22 mouse cellular contexts compared by ENCODE assay signal in the genomic region with DNA sequence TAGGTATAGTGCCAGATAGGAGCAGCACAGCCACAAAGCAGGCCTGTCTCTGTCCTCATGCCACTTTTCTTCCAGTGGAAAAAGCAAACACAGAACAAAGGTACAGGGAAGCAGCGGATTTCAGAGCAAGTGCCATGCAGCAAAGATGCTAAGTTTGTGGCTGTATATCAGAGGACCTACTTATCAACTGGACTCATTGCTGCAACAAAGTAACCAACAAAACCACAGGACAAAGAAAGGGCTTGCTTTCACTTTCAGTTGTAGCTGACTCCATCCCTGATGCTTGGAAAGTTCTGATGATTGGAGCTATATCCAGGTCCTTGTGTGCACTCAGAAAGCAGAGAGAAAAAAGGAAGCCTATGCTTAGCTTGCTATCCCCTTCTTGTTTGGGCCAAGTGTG.
DNase-seq lines count a peak whose midpoint lies in the region; TF ChIP-seq lines count a peak whose summit lies in the region.
"Had no signal": no experiment of that assay in that cellular context is flagged by ENCODE, and none has a peak within 500 bp of the region (broad histone marks: within the 10 kb centered on the region; RNA-seq: fewer than 3 reads in every experiment).

No protein-coding gene starts in this region.

- no peak for TF ChIP-seq CTCF in kidney, adult 2 months (conservative IDR thresholded peaks at IDR 0.05; ENCODE audit: insufficient read depth, insufficient read length, low read depth, low read length)

- H3K4me3 ChIP-seq in megakaryocyte, embryonic 14.5 days (replicated peaks), result peak overlapping the region; percentile 78
- H3K4me3 ChIP-seq in kidney, adult 2 months (ENCODE audit: insufficient read depth, low read depth, low read length), result no peak overlapping the region
- H3K4me3 ChIP-seq: embryonic facial prominence, embryonic 10.5 days; heart, embryonic 10.5 days; hindbrain, embryonic 10.5 days; intestine, embryonic 15.5 days had no signal

- no peaks in the 10 kb centered on the region for H3K9me3 ChIP-seq in megakaryocyte, embryonic 14.5 days
- H3K9me3 ChIP-seq: embryonic facial prominence, embryonic 10.5 days; heart, embryonic 10.5 days; hindbrain, embryonic 10.5 days; intestine, embryonic 15.5 days had no signal

- WGBS in kidney, adult 2 months, result 97% methylated on average over 1 of the region's 1 CpGs

- no peaks in the 10 kb centered on the region for H3K36me3 ChIP-seq in megakaryocyte, embryonic 14.5 days (replicated peaks; ENCODE audit: low read length)
- H3K36me3 ChIP-seq in kidney, adult 2 months (ENCODE audit: control insufficient read depth, insufficient read depth, low read length), result no peaks in the 10 kb centered on the region
- H3K36me3 ChIP-seq: embryonic facial prominence, embryonic 10.5 days; G1E; heart, embryonic 10.5 days; hindbrain, embryonic 10.5 days; intestine, embryonic 15.5 days had no signal

- peak; percentile 5 for DNase-seq in testis, postnatal 14 days (ENCODE audit: low spot score)
- DNase-seq in testis, postnatal 10 days (ENCODE audit: low spot score), result no peak
- DNase-seq in NIH3T3 (ENCODE audit: low read depth), result peak; percentile 3
- DNase-seq in layer of hippocampus, adult 9-11 months, result no peak
- DNase-seq in kidney, adult 2 months, result no peak
- DNase-seq in kidney, postnatal 14 days, result no peak
- DNase-seq: adrenal gland, adult 2 months; adrenal gland, postnatal 25 days; B cell, adult 2 months; cerebellum, adult 18-20 months; cerebellum, adult 9-11 months; cerebellum, postnatal 36 days; gastrocnemius, postnatal 10 days; heart, adult 18-20 months; heart, postnatal 10 days had no signal

- H3K27me3 ChIP-seq in megakaryocyte, embryonic 14.5 days (replicated peaks), result no peaks in the 10 kb centered on the region
- H3K27me3 ChIP-seq in kidney, adult 2 months (replicated peaks; ENCODE audit: control insufficient read depth, insufficient read depth, low read length), result no peaks in the 10 kb centered on the region; the same call in 1 of the 2 replicates
- H3K27me3 ChIP-seq: intestine, embryonic 15.5 days had no signal

- H3K27ac ChIP-seq in kidney, adult 2 months (ENCODE audit: insufficient read depth, low read depth, low read length), result no peak overlapping the region
- H3K27ac ChIP-seq: embryonic facial prominence, embryonic 10.5 days; heart, embryonic 10.5 days; hindbrain, embryonic 10.5 days; hindbrain, embryonic 14.5 days; intestine, embryonic 15.5 days had no signal

- no peak for TF ChIP-seq POLR2A in kidney, adult 2 months (IDR thresholded peaks at IDR 0.05; ENCODE audit: low read depth, low read length)

- peaks cover 18% of the 10 kb centered on the region for H3K4me1 ChIP-seq in megakaryocyte, embryonic 14.5 days
- H3K4me1 ChIP-seq in kidney, adult 2 months (ENCODE audit: control insufficient read depth, insufficient read depth, low read length), result peaks cover 4% of the 10 kb centered on the region; the same call in 1 of the 2 replicates
- H3K4me1 ChIP-seq: embryonic facial prominence, embryonic 10.5 days; heart, embryonic 10.5 days; hindbrain, embryonic 10.5 days; intestine, embryonic 15.5 days had no signal

Comparison
In these comparisons a context has a peak if more than half of its experiments do, and no peak if none do; other contexts are left out.
1. DNase-seq: peak in testis, postnatal 14 days (single experiment) and NIH3T3 (single experiment); none in testis, postnatal 10 days (single experiment), layer of hippocampus, adult 9-11 months (single experiment), kidney, adult 2 months (single experiment) and kidney, postnatal 14 days (single experiment).